Mouse (Mus musculus): ENCODE data around the gene Mgat3. TPM values are rescaled to one million over a fixed set of nuclear protein-coding genes. Genes with fewer than 3 reads are reported as not detected.
A peak's percentile ranks its signal among the peaks of the same experiment; 100 is the strongest.

The Mgat3 gene
- polyA plus RNA-seq, 1 experiment from 2014 or later, result 10.7 TPM

DNA sequence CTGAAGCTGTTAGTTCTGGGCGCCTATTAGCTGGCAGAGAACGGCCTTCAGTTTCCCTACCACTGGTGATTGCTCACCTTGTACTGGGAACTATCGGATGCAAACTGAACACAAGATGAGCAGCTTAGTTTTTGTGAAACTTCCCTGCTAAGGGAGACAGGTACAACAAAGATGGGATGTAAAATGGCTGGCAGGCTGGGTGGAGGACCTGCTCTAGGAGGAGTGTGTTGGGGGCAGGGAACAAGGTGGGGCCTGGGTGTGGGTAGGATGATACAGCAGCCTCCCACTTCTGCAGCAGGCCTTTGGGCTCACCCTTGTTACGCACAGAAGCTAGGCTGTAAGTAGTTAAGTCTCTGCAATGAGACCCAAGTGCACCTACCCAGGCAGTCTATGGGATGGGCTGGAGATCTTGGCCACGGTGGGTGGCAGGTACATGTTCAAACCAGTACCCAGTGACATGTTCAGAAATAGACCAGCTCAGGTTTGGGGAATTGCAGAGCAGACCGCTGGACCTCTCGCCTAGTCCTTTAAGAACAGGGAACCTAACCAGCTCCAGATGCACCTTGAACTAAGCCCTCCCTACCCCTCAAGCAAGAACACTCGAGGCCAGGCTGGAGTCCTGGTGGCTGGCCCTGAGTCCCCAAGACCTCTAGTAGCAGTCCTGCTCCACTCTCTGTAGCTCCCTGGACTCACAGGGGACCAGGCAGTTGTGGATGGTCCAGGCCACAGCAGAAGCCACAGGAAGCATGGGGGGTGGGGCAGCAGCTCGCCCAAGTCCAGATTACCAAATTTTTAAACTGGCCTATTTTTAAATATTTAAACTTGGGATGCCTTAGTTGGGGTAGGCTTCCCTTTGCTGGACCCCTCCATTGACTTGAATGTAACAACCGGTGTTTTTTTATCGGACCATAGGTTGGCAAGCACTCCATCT, 85.0 kb downstream of the Mgat3 start:
- no peak for ATAC-seq (replicated peaks)
- Histone ChIP-seq H3K36me3 (peaks cover 34% of the 10 kb centered on the region), H3K4me3 (no peak overlapping the region; the same call in 1 of the 2 replicates), H3K9ac (replicated peaks) (peak overlapping the region; percentile 100; the same call in 1 of the 2 replicates), H3K4me1 (peaks cover 49% of the 10 kb centered on the region), H3K4me2 (replicated peaks) (peak overlapping the region; percentile 92; the same call in 1 of the 2 replicates), H3K27me3 (no peaks in the 10 kb centered on the region), H3K9me3 (no peaks in the 10 kb centered on the region), H3K27ac (replicated peaks) (peak overlapping the region; percentile 99)
- 65% methylated on average over 11 of the region's 11 CpGs for WGBS

DNA sequence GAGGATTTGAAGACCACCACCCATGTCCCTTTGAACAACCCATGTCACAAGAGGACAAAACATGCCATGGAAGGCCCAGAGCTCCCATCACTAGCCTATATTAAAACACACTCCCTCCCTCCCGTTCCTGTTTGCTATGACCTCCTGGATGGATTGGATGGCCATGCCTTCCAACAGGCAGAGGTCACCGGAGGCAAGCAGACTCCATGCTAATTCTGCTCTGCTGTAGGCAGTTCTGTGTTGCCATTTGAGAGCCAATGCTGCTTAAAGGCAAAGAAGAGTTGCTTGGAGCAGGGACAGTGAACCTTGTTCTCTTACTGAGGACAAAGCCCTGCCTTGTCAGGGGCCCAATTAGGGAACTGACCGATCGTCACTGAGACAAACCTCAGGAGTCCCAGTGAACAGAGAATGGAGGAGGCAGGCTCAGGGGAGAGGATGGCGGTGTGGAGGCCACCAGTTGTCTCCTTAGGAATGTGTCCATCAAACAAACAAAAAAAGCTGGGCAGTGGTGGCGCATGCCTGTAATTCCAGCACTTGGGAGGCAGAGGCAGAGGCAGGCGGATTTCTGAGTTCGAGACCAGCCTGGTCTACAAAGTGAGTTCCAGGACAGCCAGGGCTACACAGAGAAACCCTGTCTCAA, 86.0 kb downstream of the Mgat3 start:
- Histone ChIP-seq H3K4me2 (replicated peaks) (no peak overlapping the region), H3K27me3 (no peaks in the 10 kb centered on the region), H3K4me1 (peaks cover 45% of the 10 kb centered on the region), H3K9me3 (no peaks in the 10 kb centered on the region), H3K36me3 (peaks cover 34% of the 10 kb centered on the region), H3K4me3 (no peak overlapping the region), H3K27ac (replicated peaks) (0 out of 2 replicates have a peak overlapping the region, but pooled peaks have one; percentile 39), H3K9ac (replicated peaks) (no peak overlapping the region)
- 68% methylated on average over 8 of the region's 8 CpGs for WGBS
- ATAC-seq (replicated peaks), result no peak

DNA sequence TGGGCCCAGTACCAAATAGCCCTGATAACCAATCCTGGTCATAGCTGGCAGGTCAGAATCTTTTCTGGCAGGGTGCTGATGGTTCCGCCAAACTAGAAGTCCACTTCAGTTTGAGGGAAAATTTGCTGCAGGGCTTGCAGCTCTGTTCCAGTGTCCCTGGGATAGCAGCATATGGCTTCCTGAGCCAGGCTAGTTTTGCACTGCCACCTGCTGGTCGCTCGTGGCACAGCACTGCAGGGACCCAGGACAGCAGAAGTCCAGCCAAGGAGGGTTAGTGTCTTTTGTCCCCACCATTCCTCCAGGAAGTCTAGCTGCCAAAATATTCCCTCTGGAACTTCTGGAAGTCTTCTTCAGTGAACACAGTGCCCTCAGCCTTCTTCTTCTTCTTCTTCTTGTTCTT, 87.2 kb downstream of the Mgat3 start:
- H3K4me1 ChIP-seq, result peaks cover 46% of the 10 kb centered on the region
- ATAC-seq (replicated peaks), result no peak
- H3K4me3 ChIP-seq, result no peak overlapping the region
- no peaks in the 10 kb centered on the region for H3K9me3 ChIP-seq
- H3K27ac ChIP-seq (replicated peaks), result peak overlapping the region; percentile 60
- H3K27me3 ChIP-seq, result no peaks in the 10 kb centered on the region
- H3K9ac ChIP-seq (replicated peaks), result 0 out of 2 replicates have a peak overlapping the region, but pooled peaks have one; percentile 4
- no peak overlapping the region for H3K4me2 ChIP-seq (replicated peaks)
- H3K36me3 ChIP-seq, result peaks cover 34% of the 10 kb centered on the region
- 14% methylated on average over 3 of the region's 3 CpGs for WGBS

DNA sequence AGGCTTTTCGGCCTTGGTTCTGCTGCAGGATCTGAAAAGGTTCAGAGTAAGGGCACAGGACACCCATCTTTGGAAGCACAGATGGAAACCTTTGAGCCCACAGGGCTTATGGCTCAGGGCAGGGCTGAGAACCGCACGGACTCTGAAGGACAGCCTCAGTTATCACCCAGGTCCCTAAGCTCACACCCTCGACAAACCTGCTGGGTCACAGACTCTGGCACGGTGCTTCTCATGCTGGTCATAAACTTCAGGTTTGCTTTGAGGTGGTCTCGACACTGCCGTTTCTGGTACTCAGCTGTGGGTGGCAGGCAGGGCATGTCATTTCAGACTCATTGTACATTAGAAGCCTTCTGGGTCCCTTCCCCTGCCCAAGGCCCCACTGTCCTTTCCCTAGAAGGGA, 87.6 kb downstream of the Mgat3 start:
- 86% methylated on average over 7 of the region's 7 CpGs for WGBS
- no peak overlapping the region for H3K4me2 ChIP-seq (replicated peaks)
- H3K9me3 ChIP-seq, result no peaks in the 10 kb centered on the region
- H3K9ac ChIP-seq (replicated peaks), result no peak overlapping the region
- H3K27me3 ChIP-seq, result no peaks in the 10 kb centered on the region
- H3K4me3 ChIP-seq, result no peak overlapping the region
- peaks cover 34% of the 10 kb centered on the region for H3K36me3 ChIP-seq
- H3K4me1 ChIP-seq, result peaks cover 46% of the 10 kb centered on the region
- no peak overlapping the region for H3K27ac ChIP-seq (replicated peaks)
- ATAC-seq (replicated peaks), result no peak

DNA sequence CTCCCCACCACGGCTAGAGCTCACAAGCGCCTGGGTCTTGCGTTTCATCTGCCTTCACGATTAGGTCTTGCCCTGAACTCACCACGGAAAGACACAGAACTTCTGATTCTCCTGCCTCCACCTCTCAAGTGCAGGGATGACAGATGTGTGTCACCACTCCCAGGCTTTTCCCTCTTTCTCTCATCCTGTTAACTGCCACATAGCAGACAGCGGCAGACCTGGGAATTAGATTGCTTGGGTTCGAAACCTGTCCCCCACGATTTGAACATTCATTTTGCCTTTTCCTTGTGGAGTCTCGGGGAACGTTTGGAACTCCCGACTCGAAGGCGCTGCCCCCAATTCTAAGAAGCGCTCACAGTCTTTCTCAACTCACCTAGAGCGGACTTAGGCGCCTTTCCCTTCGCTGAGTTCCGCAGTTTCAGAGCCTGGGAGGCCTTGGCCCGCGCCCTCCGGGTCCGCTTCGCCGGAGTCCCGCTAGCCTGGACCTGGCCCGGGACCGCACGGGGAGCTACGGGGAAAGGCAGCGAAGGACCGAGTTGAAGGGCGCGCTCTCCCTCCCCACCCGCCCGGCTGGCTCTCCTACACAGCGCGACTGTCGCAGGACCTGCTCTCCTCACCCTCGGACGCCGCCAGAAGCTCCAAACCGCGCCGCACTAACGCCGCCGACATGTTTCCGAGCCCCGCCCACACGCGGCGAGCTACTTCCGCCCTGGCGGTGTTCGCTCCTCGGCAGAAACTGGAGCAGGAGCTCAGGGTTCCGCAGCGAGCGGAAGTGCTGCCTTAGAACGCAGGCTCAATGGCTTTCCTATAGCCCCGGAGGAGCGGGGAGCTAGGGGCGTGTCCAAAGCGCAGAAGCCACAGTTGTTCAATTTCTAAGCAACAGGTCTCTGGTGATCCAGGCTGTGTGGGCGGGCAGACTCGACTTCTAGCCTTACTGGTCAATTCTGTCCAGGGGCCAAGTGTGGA, 90.4 kb downstream of the Mgat3 start, which contains the start of gene Rps19bp1:
Rps19bp1 (minus strand) TSS at position 706 of the 966 bp plus-strand sequence.
- peak; percentile 88 for ATAC-seq (replicated peaks)
- Histone ChIP-seq H3K4me3 (peak within 1 kb of the TSS; percentile 73), H3K4me2 (replicated peaks) (peak within 1 kb of the TSS; percentile 65), H3K27me3 (no peaks in the 10 kb centered on the region), H3K27ac (replicated peaks) (peak within 1 kb of the TSS; percentile 54), H3K9me3 (no peaks in the 10 kb centered on the region), H3K9ac (replicated peaks) (peak within 1 kb of the TSS; percentile 64), H3K36me3 (peaks cover 14% of the 10 kb centered on the region), H3K4me1 (peaks cover 21% of the 10 kb centered on the region)
- 2% methylated on average over 66 of the region's 66 CpGs for WGBS

Other genes with a start within 250 kb of the Mgat3 start
- gene Cbx7, start 202.6 kb upstream of the Mgat3 start, polyA plus RNA-seq (2015; fragmentation: Nextera tagmentation; extraction: Ambion mirVana), result 3.6 TPM in 2 replicates
- gene Pdgfb, start 158.7 kb upstream of the Mgat3 start, polyA plus RNA-seq (2015; fragmentation: Nextera tagmentation; extraction: Ambion mirVana), result 3.0 and 3.3 TPM in 2 replicates
- gene Syngr1, start 82.4 kb upstream of the Mgat3 start, polyA plus RNA-seq (2015; fragmentation: Nextera tagmentation; extraction: Ambion mirVana), result 40.1 and 44.5 TPM in 2 replicates
- 641 and 670 TPM in 2 replicates for gene Rpl3, start 81.9 kb upstream of the Mgat3 start, polyA plus RNA-seq (2015; fragmentation: Nextera tagmentation; extraction: Ambion mirVana)
- 41.1 and 45.0 TPM in 2 replicates for gene Tab1, start 40.6 kb upstream of the Mgat3 start, polyA plus RNA-seq (2015; fragmentation: Nextera tagmentation; extraction: Ambion mirVana)
- gene Mief1, start 60.3 kb downstream of the Mgat3 start, polyA plus RNA-seq (2015; fragmentation: Nextera tagmentation; extraction: Ambion mirVana), result 41.0 and 41.6 TPM in 2 replicates
- 4.2 TPM in 1 of 2 replicates, not detected in the other for gene AC140267.1, start 62.1 kb downstream of the Mgat3 start, polyA plus RNA-seq (2015; fragmentation: Nextera tagmentation; extraction: Ambion mirVana)
- gene Atf4, start 81.5 kb downstream of the Mgat3 start, polyA plus RNA-seq (2015; fragmentation: Nextera tagmentation; extraction: Ambion mirVana), result 123 and 124 TPM in 2 replicates
- gene Rps19bp1, start 90.6 kb downstream of the Mgat3 start, polyA plus RNA-seq (2015; fragmentation: Nextera tagmentation; extraction: Ambion mirVana), result 65.3 and 70.7 TPM in 2 replicates
- gene Cacna1i, start 113.5 kb downstream of the Mgat3 start, polyA plus RNA-seq (2015; fragmentation: Nextera tagmentation; extraction: Ambion mirVana), result 0.50 and 0.57 TPM in 2 replicates

All from forebrain, embryonic 15.5 days (tissue).